Mouse (Mus musculus) midbrain, embryonic 14.5 days (tissue): ENCODE results near the gene Ubxn7. TPM values are rescaled to one million over a fixed set of nuclear protein-coding genes. Genes with fewer than 3 reads are reported as not detected.

Experiments used
- ATAC-seq: fragments of 200-750 bp; cut with Nextera tagmentation; 2 replicates; pipeline ENCODE4 v1.8.0; 2017; ENCODE audit warnings: moderate number of reproducible peaks, moderate library complexity; ENCODE audit not compliant: low FRiP score, low TSS enrichment
- DNase-seq: peaks from one replicate; pipeline ENCODE4 v3.0.0-alpha.2; 2015
- H3K27ac ChIP-seq: fragments of 300-500 bp; sonication (generic); replicated peaks from 2 replicates; pipeline ENCODE4 v1.5.1; 2014; ENCODE audit warnings: mild to moderate bottlenecking, low read depth, low read length, moderate library complexity
- H3K27me3 ChIP-seq: fragments of 300-500 bp; sonication (generic); 2 replicates; pipeline ENCODE4 v1.6.1; 2014; ENCODE audit warnings: low read length, control low read depth, mixed read lengths; ENCODE audit not compliant: control insufficient read depth, insufficient read depth
- H3K36me3 ChIP-seq: fragments of 300-500 bp; sonication (generic); 2 replicates; pipeline ENCODE4 v1.6.1; 2014; ENCODE audit warnings: low read length, control low read depth; ENCODE audit not compliant: control insufficient read depth, insufficient read depth
- H3K4me1 ChIP-seq: fragments of 300-500 bp; sonication (generic); 2 replicates; pipeline ENCODE4 v1.6.1; 2014; ENCODE audit warnings: mild to moderate bottlenecking, antibody characterized with exemption, low read length, control low read depth; ENCODE audit not compliant: control insufficient read depth, insufficient read depth
- H3K4me2 ChIP-seq: fragments of 300-500 bp; sonication (generic); 2 replicates; pipeline ENCODE4 v1.6.1; 2014; ENCODE audit warnings: mild to moderate bottlenecking, low read length, moderate library complexity
- H3K4me3 ChIP-seq: fragments of 300-500 bp; sonication (generic); replicated peaks from 2 replicates; pipeline ENCODE4 v1.5.1; 2014; ENCODE audit warnings: low read depth, low read length
- H3K9ac ChIP-seq: fragments of 300-500 bp; sonication (generic); replicated peaks from 2 replicates; pipeline ENCODE4 v1.6.1; 2014; ENCODE audit warnings: mild to moderate bottlenecking, low read length, moderate library complexity
- H3K9me3 ChIP-seq: fragments of 300-500 bp; sonication (generic); 2 replicates; pipeline ENCODE4 v1.6.1; 2016; ENCODE audit warnings: low read length, control low read depth, mixed read lengths; ENCODE audit not compliant: control insufficient read depth
- WGBS: fragments of 180-500 bp; shearing (Covaris S2); extraction: QIAGEN DNeasy Blood & Tissue Kit; methylation state at CpG from one replicate; pipeline ENCODE4 v1.1.7; 2014; 5-methylcytosine and 5-hydroxymethylcytosine counted together
- polyA plus RNA-seq: library from polyadenylated mRNA; unstranded; fragments of >200 nt; fragmentation: Nextera tagmentation; extraction: Ambion mirVana; gene quantifications from 2 replicates; pipeline ENCODE4 v1.2.1, GENCODE M21; 2014

The Ubxn7 gene
- polyA plus RNA-seq, 1 experiment from 2014 or later, result 29.1 TPM

DNA sequence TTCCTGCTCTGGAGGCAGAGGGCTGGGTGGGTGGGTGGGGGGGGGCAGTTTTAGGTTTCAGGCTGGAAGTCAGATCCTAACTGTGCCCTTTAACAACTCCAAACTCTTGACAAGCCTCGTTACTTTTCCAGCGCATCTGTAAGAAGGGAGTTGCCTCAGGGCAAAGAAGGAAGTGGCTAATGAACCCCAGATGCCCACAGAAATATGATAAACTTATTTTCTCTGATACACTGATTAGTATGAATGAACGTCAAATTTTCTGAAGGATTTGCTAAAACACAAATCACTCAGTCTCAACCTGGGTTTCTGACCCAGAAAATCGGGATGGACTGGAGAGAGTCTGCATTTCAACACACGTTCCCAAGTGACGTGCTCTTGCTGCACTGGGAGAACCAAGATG, 74.6 kb downstream of the Ubxn7 start:
- no peak for DNase-seq

DNA sequence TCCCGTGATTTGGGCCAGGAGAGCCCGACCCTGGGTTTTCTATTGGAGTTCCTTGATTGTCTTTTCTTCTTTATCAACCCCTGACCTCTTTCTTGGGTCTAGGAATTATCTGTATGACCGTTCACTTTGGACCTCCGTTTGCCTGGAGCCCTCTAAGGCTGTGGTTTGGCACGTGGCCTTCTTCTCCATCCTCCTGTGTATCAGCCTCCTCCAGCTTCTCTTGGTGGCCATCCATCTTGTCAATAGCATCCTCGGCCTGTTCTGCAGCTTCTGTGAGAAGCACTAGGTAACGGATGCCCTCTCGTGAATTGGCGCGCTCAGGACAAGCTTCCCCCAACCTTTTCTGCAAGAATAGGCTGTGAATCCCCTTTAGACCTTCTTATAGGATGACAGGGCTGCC, 75.7 kb downstream of the Ubxn7 start:
- DNase-seq, result no peak
- no peak overlapping the region for H3K4me3 ChIP-seq
- ATAC-seq, result no peak
- H3K9me3 ChIP-seq, result no peaks in the 10 kb centered on the region
- H3K4me1 ChIP-seq, result no peaks in the 10 kb centered on the region
- H3K27me3 ChIP-seq, result no peaks in the 10 kb centered on the region
- H3K27ac ChIP-seq, result no peak overlapping the region
- no peak overlapping the region for H3K4me2 ChIP-seq
- 83% methylated on average over 10 of the region's 10 CpGs for WGBS
- no peak overlapping the region for H3K9ac ChIP-seq
- no peaks in the 10 kb centered on the region for H3K36me3 ChIP-seq

More for the DNA sequence above, 74.6 kb downstream of the Ubxn7 start:
- H3K36me3 ChIP-seq, result no peaks in the 10 kb centered on the region
- no peak overlapping the region for H3K4me3 ChIP-seq
- WGBS, result 77% methylated on average over 6 of the region's 6 CpGs
- no peak for ATAC-seq
- no peaks in the 10 kb centered on the region for H3K27me3 ChIP-seq
- H3K27ac ChIP-seq, result no peak overlapping the region
- H3K9me3 ChIP-seq, result no peaks in the 10 kb centered on the region
- H3K4me1 ChIP-seq, result no peaks in the 10 kb centered on the region
- no peak overlapping the region for H3K4me2 ChIP-seq
- no peak overlapping the region for H3K9ac ChIP-seq

DNA sequence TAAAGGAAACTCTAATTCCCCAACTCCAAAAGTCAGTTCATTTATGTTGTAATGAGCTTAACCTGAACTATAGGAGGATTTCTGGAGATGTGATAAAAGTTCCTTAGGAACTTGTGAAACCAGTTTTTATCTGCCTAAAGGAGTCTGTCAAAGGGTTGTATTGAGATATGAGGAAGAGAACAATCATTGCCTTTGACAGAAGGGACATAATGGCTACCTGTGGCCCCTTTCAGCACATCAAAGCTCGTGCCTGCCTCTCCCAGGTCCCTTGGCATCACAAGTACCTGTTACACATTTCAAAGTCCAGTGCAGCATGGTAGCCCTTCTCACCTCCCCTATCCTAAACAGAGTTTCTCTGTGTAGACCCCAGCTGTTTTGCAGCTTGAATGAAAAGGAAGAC, 85.4 kb downstream of the Ubxn7 start:
- Histone ChIP-seq H3K27me3 (no peaks in the 10 kb centered on the region), H3K4me2 (no peak overlapping the region), H3K36me3 (no peaks in the 10 kb centered on the region), H3K27ac (no peak overlapping the region), H3K4me1 (peaks cover 6% of the 10 kb centered on the region; the same call in 1 of the 2 replicates), H3K9ac (no peak overlapping the region), H3K4me3 (no peak overlapping the region), H3K9me3 (no peaks in the 10 kb centered on the region)
- DNase-seq (no peak), ATAC-seq (no peak)
- WGBS, result 54% methylated on average over 1 of the region's 1 CpGs

DNA sequence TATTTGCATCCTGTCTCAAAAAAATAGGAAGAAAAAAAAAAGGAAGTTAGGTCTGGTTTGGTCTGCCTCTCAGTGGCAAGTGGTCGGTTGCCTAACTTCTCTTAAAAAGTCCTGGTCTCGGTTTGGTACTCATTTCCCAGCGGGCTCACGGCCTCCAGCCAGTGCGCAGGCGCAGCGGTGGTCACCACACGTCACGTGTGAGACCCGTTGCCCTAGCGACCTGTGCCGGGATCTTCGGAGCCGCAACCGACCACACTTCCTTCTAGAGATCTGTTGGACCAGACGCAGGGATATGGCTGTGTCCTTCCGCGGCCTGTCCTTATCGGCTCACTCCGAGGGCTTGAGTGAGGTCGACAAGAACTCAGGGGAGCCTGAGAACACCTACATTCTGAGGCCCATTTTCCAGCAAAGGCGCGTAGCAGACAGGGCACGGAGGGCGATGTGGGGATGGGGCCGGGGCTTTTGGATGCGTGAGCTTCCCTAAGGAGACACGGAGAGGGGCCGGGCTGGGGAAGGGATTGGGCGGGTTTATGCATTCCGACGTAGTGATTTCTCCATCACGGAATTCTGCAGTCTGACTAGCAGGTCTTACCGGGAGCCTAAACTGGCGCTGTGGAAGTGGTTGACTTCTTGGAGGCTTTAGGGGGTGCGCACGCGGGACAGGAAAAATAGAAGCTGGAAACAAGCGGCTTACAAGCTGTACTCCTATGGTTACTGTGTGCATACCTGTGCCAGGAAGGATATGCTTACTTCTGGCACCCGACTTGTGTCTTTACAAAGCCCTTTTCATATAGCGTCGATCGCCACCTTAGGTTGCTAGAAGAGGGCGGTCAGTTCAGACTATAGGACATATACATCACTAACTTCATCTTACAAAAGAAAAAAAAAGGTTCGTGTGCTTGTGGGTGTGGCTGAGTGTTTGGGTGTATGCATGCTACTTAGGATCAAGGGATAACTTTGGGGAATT, 87.7 kb downstream of the Ubxn7 start, which contains the start of gene Tctex1d2:
Gene Tctex1d2, plus strand, starts transcription at position 186 of the 967 bp plus-strand sequence.
- Histone ChIP-seq H3K9ac (peak within 1 kb of the TSS; percentile 78), H3K4me2 (peak within 1 kb of the TSS; percentile 57), H3K27me3 (no peaks in the 10 kb centered on the region), H3K36me3 (no peaks in the 10 kb centered on the region), H3K27ac (peak within 1 kb of the TSS; percentile 94), H3K4me3 (peak within 1 kb of the TSS; percentile 65), H3K4me1 (peaks cover 6% of the 10 kb centered on the region; the same call in 1 of the 2 replicates), H3K9me3 (no peaks in the 10 kb centered on the region)
- DNase-seq (peak; percentile 96), ATAC-seq (peak; percentile 93)
- 1% methylated on average over 45 of the region's 45 CpGs for WGBS

DNA sequence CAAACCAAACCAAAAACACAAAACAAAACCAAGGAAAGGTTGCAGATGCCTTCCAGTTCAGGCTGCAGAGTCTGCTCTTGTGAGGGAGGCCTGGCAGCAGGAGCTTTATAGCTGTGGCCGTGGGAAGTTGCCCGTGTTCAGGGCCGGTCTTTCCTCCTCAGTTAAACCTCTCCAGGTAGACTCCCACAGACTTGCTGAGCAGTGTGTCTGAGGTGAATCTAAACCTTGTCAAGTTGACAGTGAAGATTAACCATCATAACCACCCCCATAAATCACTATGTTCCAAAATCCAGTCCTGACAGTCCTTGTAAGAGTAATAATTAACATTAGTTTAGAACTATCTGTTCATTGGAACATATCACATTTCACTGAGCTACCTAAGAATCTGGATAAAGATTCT, 95.4 kb downstream of the Ubxn7 start:
- H3K27ac ChIP-seq, result no peak overlapping the region
- peaks cover 8% of the 10 kb centered on the region; the same call in 1 of the 2 replicates for H3K4me1 ChIP-seq
- H3K36me3 ChIP-seq, result peaks cover 4% of the 10 kb centered on the region; the same call in 1 of the 2 replicates
- H3K27me3 ChIP-seq, result no peaks in the 10 kb centered on the region
- no peak overlapping the region for H3K9ac ChIP-seq
- ATAC-seq (no peak), DNase-seq (no peak)
- H3K4me3 ChIP-seq, result no peak overlapping the region
- no peak overlapping the region for H3K4me2 ChIP-seq
- no peaks in the 10 kb centered on the region for H3K9me3 ChIP-seq
- 88% methylated on average over 3 of the region's 3 CpGs for WGBS

DNA sequence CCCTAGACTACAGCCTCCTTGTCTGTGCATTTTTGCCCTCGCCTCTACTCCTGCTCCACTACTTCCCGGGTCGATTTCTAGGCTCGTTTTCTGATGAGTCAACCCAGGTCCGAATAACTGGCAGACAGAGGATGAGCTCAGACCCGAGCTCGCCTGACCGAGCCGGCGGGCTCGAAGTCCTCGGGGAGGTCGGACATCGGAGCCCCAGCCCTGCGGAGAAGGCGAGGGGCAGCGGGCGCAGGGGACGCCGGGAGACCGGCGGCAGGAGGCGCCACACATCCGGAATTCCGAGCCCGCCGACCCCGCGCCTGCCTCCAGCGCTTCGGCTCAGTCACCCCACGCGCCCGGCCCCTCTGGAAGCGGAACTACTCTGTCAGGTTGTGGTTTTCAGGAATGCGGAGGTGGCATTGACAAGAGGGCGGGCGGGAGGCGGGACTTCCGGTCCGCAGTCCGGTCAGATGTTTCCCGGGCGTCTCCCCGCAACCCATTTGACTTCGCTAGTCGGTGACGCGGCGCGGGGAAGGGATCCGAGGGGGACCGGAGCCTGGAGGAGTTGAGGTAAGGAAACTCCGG, 98.5 kb downstream of the Ubxn7 start, which contains the start of gene Pcyt1a:
Gene Pcyt1a, plus strand, starts transcription at position 448 of the 573 bp plus-strand sequence.
- Histone ChIP-seq H3K4me1 (peaks cover 8% of the 10 kb centered on the region; the same call in 1 of the 2 replicates), H3K27ac (peak within 1 kb of the TSS; percentile 94), H3K9me3 (no peaks in the 10 kb centered on the region), H3K36me3 (peaks cover 4% of the 10 kb centered on the region; the same call in 1 of the 2 replicates), H3K27me3 (no peaks in the 10 kb centered on the region), H3K4me2 (peak within 1 kb of the TSS; percentile 85), H3K9ac (peak within 1 kb of the TSS; percentile 78), H3K4me3 (peak within 1 kb of the TSS; percentile 81)
- ATAC-seq, result peak; percentile 95
- WGBS, result under 1% methylated on average over 54 of the region's 54 CpGs
- DNase-seq, result peak; percentile 95

DNA sequence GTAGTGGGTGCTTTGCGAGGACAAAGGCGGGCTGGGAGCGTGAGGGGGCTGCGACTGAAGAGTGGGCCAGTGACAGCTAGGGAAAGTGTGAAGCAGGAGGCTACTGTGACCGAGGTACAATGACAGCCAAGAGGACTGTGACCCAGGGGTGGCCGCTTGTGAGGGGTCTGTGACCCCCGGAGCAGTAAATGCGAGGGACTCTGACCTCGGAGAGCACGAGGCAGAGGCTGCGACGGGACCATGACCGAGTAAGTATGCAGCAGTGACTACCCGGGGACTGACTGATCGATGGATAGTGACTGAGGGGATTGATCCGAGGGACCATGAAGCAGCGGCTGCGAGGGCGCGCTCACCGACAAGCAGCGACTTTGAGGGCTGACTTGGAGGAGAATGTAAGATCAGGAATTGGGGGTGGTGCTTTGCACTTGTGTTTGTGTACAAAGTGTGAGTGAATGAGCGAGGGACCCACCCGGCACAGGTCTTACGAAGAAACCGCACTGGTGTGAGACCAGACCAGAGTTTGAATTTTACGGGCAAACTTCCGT, 99.1 kb downstream of the Ubxn7 start:
- H3K27me3 ChIP-seq, result no peaks in the 10 kb centered on the region
- ATAC-seq, result no peak; the same call in 1 of the 2 replicates
- peak overlapping the region; percentile 81 for H3K4me3 ChIP-seq
- peak overlapping the region; percentile 78 for H3K9ac ChIP-seq
- DNase-seq, result no peak
- peaks cover 8% of the 10 kb centered on the region; the same call in 1 of the 2 replicates for H3K4me1 ChIP-seq
- H3K4me2 ChIP-seq, result peak overlapping the region; percentile 85
- H3K9me3 ChIP-seq, result no peaks in the 10 kb centered on the region
- 2% methylated on average over 28 of the region's 28 CpGs for WGBS
- peaks cover 4% of the 10 kb centered on the region; the same call in 1 of the 2 replicates for H3K36me3 ChIP-seq
- H3K27ac ChIP-seq, result peak overlapping the region; percentile 94

DNA sequence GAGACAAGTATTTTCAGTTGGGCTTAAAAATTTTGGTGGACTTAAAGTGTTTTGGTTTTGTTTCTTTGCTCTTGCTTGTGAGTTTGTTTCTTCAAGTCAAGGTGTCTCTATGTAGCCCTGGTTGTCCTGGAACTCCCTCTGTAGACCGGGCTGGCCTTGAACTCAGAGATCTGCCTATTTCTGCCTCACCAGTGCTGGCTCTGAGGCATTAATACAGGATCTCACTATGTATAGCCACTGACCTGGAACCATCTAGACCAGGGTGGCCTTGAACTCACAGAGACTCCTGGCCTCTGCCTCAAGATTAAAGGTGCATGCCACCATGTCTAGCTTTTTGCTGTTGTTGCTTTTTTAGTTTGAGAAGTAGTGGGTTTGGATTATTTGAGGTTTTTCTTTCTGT, 99.9 kb downstream of the Ubxn7 start:
- WGBS, result 97% methylated on average over 1 of the region's 1 CpGs
- Histone ChIP-seq H3K4me2 (peak overlapping the region; percentile 85), H3K9ac (no peak overlapping the region), H3K4me3 (peak overlapping the region; percentile 81; the same call in 1 of the 2 replicates), H3K4me1 (peaks cover 8% of the 10 kb centered on the region; the same call in 1 of the 2 replicates), H3K27ac (no peak overlapping the region), H3K27me3 (no peaks in the 10 kb centered on the region), H3K36me3 (peaks cover 4% of the 10 kb centered on the region; the same call in 1 of the 2 replicates), H3K9me3 (no peaks in the 10 kb centered on the region)
- DNase-seq (no peak), ATAC-seq (no peak)
